Mouse (Mus musculus) midbrain, embryonic 13.5 days (tissue): ENCODE results near the gene Lzic. TPM values are rescaled to one million over a fixed set of nuclear protein-coding genes. Genes with fewer than 3 reads are reported as not detected.
"Not testable (repeated sequence)": the region's sequence is repeated elsewhere in the genome, so short reads cannot be mapped to it uniquely, and the experiment has no call there.

Experiments used
- ATAC-seq: fragments of 200-750 bp; cut with Nextera tagmentation; 2 replicates; pipeline ENCODE4 v1.8.0; 2017; ENCODE audit warnings: mild to moderate bottlenecking, moderate TSS enrichment, moderate library complexity
- H3K27ac ChIP-seq: fragments of 300-500 bp; sonication (generic); 2 replicates; pipeline ENCODE4 v1.5.1; 2015; ENCODE audit warnings: inconsistent platforms, mild to moderate bottlenecking, moderate library complexity
- H3K27me3 ChIP-seq: fragments of 300-500 bp; sonication (generic); 2 replicates; pipeline ENCODE4 v1.6.1; 2015; ENCODE audit warnings: mild to moderate bottlenecking, inconsistent platforms
- H3K36me3 ChIP-seq: fragments of 300-500 bp; sonication (generic); 2 replicates; pipeline ENCODE4 v1.6.1; 2015; ENCODE audit warnings: mild to moderate bottlenecking, inconsistent platforms
- H3K4me1 ChIP-seq: fragments of 300-500 bp; sonication (generic); replicated peaks from 2 replicates; pipeline ENCODE4 v1.6.1; 2015; ENCODE audit warnings: inconsistent platforms
- H3K4me2 ChIP-seq: fragments of 300-500 bp; sonication (generic); replicated peaks from 2 replicates; pipeline ENCODE4 v1.6.1; 2015; ENCODE audit warnings: moderate library complexity, mild to moderate bottlenecking, inconsistent platforms
- H3K4me3 ChIP-seq: fragments of 300-500 bp; sonication (generic); replicated peaks from 2 replicates; pipeline ENCODE4 v1.5.1; 2015; ENCODE audit warnings: mild to moderate bottlenecking, inconsistent platforms
- H3K9ac ChIP-seq: fragments of 300-500 bp; sonication (generic); replicated peaks from 2 replicates; pipeline ENCODE4 v1.6.1; 2015; ENCODE audit warnings: mild to moderate bottlenecking, inconsistent platforms
- H3K9me3 ChIP-seq: fragments of 300-500 bp; sonication (generic); 2 replicates; pipeline ENCODE4 v1.6.1; 2016; ENCODE audit warnings: mild to moderate bottlenecking, inconsistent platforms
- WGBS: fragments of 180-500 bp; shearing (Covaris S2); methylation state at CpG from one replicate; pipeline ENCODE4 v1.1.7; 2015; 5-methylcytosine and 5-hydroxymethylcytosine counted together
- polyA plus RNA-seq: library from polyadenylated mRNA; unstranded; fragments of >200 nt; fragmentation: Nextera tagmentation; extraction: Ambion mirVana; gene quantifications from 2 replicates; pipeline ENCODE4 v1.2.1, GENCODE M21; 2015

Lzic gene
- polyA plus RNA-seq: 45.5 and 50.8 TPM in 2 replicates

- Histone ChIP-seq H3K9me3 (no peaks in the 10 kb centered on the region), H3K27ac (peak within 1 kb of the TSS; percentile 54), H3K36me3 (peaks cover 36% of the 10 kb centered on the region), H3K4me3 (peak within 1 kb of the TSS; percentile 81), H3K4me1 (peaks cover 24% of the 10 kb centered on the region), H3K4me2 (peak within 1 kb of the TSS; percentile 89), H3K27me3 (no peaks in the 10 kb centered on the region), H3K9ac (peak within 1 kb of the TSS; percentile 81)
- WGBS: under 1% methylated on average over 60 of the region's 60 CpGs
- peak; percentile 99 for ATAC-seq
These were observed at the start of gene Lzic, which contains the start of gene Nmnat1 for GRCm38 (mm10) chr4:149485053-149485824. Gene Lzic, plus strand, starts transcription at chr4:149485229. Gene Nmnat1, minus strand, starts transcription at chr4:149485202.

DNA sequence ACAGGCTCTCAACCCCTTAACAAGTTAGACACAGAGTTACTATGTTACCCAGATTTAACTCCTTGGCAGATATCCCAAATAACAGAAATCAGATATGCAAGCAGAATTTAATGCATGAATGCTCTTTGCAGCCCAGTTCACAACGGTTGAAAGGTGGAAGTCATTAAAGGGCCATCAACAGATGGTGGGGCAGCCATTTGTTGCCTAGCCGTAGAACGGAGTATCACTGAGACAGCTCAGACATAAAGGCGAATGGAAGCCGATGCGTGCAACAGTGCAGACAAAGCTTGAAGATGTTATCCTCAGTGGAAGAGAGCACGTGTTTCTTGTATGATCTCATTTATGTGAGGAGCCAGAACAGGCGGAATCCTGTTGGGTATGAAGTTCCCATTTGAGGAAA is 44.5 kb upstream of the Lzic start:
- no peaks in the 10 kb centered on the region for H3K36me3 ChIP-seq
- peaks cover 8% of the 10 kb centered on the region for H3K4me1 ChIP-seq
- 71% methylated on average over 8 of the region's 8 CpGs for WGBS
- H3K9me3 ChIP-seq: no peaks in the 10 kb centered on the region
- H3K4me3 ChIP-seq: no peak overlapping the region
- H3K27ac ChIP-seq: no peak overlapping the region
- no peak for ATAC-seq
- H3K27me3 ChIP-seq: no peaks in the 10 kb centered on the region
- H3K9ac ChIP-seq: no peak overlapping the region
- H3K4me2 ChIP-seq: no peak overlapping the region

- ATAC-seq: no peak
- Histone ChIP-seq H3K9me3 (no peaks in the 10 kb centered on the region), H3K4me2 (no peak overlapping the region), H3K36me3 (no peaks in the 10 kb centered on the region), H3K27me3 (no peaks in the 10 kb centered on the region), H3K4me1 (peaks cover 16% of the 10 kb centered on the region), H3K9ac (no peak overlapping the region), H3K4me3 (no peak overlapping the region), H3K27ac (no peak overlapping the region)
- WGBS: 73% methylated on average over 3 of the region's 3 CpGs
These were observed 42.6 kb upstream of the Lzic start for GRCm38 (mm10) chr4:149442436-149442835.

DNA sequence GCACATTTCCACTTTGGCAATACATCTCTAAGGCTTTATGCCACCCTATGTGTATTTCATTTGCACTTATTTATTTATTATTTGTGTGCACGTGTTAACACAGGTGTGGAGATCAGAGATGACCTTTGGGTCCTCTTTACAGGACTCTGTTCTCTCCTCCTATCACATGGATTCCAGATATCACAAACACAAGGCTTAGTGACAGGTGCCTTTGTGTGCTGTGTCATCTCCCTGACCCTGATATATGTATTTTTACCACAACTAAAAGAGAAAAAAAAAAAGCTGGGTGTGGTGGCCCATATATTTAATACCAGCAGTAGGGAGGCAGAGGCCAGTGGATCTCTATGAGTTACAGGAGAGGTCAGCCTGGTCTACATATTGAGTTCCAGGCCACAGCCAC is 40.6 kb upstream of the Lzic start:
- no peaks in the 10 kb centered on the region for H3K36me3 ChIP-seq
- H3K4me1 ChIP-seq: peaks cover 16% of the 10 kb centered on the region
- no peaks in the 10 kb centered on the region for H3K27me3 ChIP-seq
- WGBS: 70% methylated on average over 1 of the region's 1 CpGs
- H3K4me3 ChIP-seq: no peak overlapping the region
- no peak for ATAC-seq
- H3K4me2 ChIP-seq: peak overlapping the region; percentile 57
- peak overlapping the region; percentile 71 for H3K9ac ChIP-seq
- peak overlapping the region; percentile 94 for H3K27ac ChIP-seq
- H3K9me3 ChIP-seq: no peaks in the 10 kb centered on the region

DNA sequence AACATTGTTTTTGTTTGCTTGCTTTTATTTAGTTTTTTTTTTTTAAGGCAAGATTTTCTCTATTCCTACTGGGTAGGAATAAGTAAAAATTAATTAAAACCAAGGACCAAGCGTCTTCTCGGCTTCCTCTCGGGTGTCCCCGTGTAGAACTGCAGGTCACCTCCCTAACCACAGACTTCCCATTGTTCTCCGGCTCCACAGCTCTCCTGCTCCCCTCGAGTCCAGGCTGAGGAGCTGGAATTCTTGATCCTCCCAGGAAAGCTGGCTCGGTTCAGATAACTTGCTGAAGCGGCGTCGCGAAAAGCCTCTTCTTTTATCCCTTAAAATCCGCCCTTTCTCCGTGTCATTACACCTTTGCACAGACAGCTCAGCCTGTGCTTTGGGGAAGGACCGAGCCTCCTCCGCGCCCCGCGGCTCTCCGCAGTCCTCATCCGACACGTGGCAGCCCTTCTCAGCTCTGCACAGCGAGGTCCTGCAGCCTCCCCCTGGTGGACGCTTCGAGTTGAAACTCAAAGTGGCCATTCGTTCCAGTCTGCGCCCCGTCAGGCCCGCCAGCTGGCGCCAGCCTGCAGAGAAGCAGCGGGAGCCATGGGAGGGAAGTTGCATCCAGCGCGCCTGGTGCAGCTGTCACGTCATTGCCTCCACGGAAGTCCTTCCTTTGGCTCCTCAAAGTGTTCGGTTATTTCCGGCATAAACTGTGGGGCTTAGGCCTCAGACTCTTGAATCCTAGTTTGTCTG is 39.9 kb upstream of the Lzic start:
- H3K9me3 ChIP-seq: no peaks in the 10 kb centered on the region
- H3K4me1 ChIP-seq: peaks cover 16% of the 10 kb centered on the region
- H3K36me3 ChIP-seq: no peaks in the 10 kb centered on the region
- H3K27me3 ChIP-seq: no peaks in the 10 kb centered on the region
- peak overlapping the region; percentile 57 for H3K4me2 ChIP-seq
- whole genome bisulfite sequencing: under 1% methylated on average over 36 of the region's 36 CpGs
- peak overlapping the region; percentile 94 for H3K27ac ChIP-seq
- peak overlapping the region; percentile 71 for H3K9ac ChIP-seq
- H3K4me3 ChIP-seq: peak overlapping the region; percentile 33
- peak; percentile 99 for ATAC-seq

GRCm38 (mm10) chr4:149445868-149446267 is 39.2 kb upstream of the Lzic start:
- Histone ChIP-seq H3K9ac (peak overlapping the region; percentile 71), H3K4me2 (peak overlapping the region; percentile 57), H3K9me3 (no peaks in the 10 kb centered on the region), H3K27ac (peak overlapping the region; percentile 94), H3K4me1 (peaks cover 16% of the 10 kb centered on the region), H3K36me3 (no peaks in the 10 kb centered on the region), H3K4me3 (peak overlapping the region; percentile 33), H3K27me3 (no peaks in the 10 kb centered on the region)
- peak; percentile 55 for ATAC-seq
- 2% methylated on average over 11 of the region's 11 CpGs for WGBS

- peak overlapping the region; percentile 94 for H3K27ac ChIP-seq
- ATAC-seq: no peak
- H3K4me2 ChIP-seq: peak overlapping the region; percentile 57
- H3K4me1 ChIP-seq: peaks cover 16% of the 10 kb centered on the region
- H3K36me3 ChIP-seq: no peaks in the 10 kb centered on the region
- 0 out of 2 replicates have a peak overlapping the region, but pooled peaks have one; percentile 71 for H3K9ac ChIP-seq
- no peaks in the 10 kb centered on the region for H3K9me3 ChIP-seq
- H3K27me3 ChIP-seq: no peaks in the 10 kb centered on the region
- no peak overlapping the region for H3K4me3 ChIP-seq
- WGBS: 45% methylated on average over 1 of the region's 1 CpGs
These were observed 38.7 kb upstream of the Lzic start for GRCm38 (mm10) chr4:149446309-149446708.

- no peak overlapping the region for H3K27ac ChIP-seq
- no peak overlapping the region for H3K9ac ChIP-seq
- no peak overlapping the region for H3K4me2 ChIP-seq
- H3K4me1 ChIP-seq: peaks cover 7% of the 10 kb centered on the region
- WGBS: 90% methylated on average over 3 of the region's 3 CpGs
- no peaks in the 10 kb centered on the region for H3K27me3 ChIP-seq
- no peak for ATAC-seq
- H3K4me3 ChIP-seq: no peak overlapping the region
- no peaks in the 10 kb centered on the region for H3K36me3 ChIP-seq
- no peaks in the 10 kb centered on the region for H3K9me3 ChIP-seq
These were observed 34.4 kb upstream of the Lzic start for GRCm38 (mm10) chr4:149450636-149451035.

GRCm38 (mm10) chr4:149453656-149454055 is 31.4 kb upstream of the Lzic start:
- no peak overlapping the region for H3K4me3 ChIP-seq
- no peak for ATAC-seq
- H3K36me3 ChIP-seq: no peaks in the 10 kb centered on the region
- H3K4me2 ChIP-seq: no peak overlapping the region
- H3K27ac ChIP-seq: no peak overlapping the region
- 93% methylated on average over 4 of the region's 4 CpGs for WGBS
- H3K4me1 ChIP-seq: no peaks in the 10 kb centered on the region
- no peaks in the 10 kb centered on the region for H3K27me3 ChIP-seq
- H3K9me3 ChIP-seq: no peaks in the 10 kb centered on the region
- no peak overlapping the region for H3K9ac ChIP-seq

GRCm38 (mm10) chr4:149454263-149454662 is 30.8 kb upstream of the Lzic start:
- H3K4me2 ChIP-seq: no peak overlapping the region
- H3K9ac ChIP-seq: no peak overlapping the region
- H3K36me3 ChIP-seq: no peaks in the 10 kb centered on the region
- H3K27ac ChIP-seq: no peak overlapping the region
- WGBS: 87% methylated on average over 17 of the region's 17 CpGs
- H3K4me3 ChIP-seq: no peak overlapping the region
- no peaks in the 10 kb centered on the region for H3K27me3 ChIP-seq
- H3K4me1 ChIP-seq: no peaks in the 10 kb centered on the region
- H3K9me3 ChIP-seq: no peaks in the 10 kb centered on the region
- ATAC-seq: no peak

DNA sequence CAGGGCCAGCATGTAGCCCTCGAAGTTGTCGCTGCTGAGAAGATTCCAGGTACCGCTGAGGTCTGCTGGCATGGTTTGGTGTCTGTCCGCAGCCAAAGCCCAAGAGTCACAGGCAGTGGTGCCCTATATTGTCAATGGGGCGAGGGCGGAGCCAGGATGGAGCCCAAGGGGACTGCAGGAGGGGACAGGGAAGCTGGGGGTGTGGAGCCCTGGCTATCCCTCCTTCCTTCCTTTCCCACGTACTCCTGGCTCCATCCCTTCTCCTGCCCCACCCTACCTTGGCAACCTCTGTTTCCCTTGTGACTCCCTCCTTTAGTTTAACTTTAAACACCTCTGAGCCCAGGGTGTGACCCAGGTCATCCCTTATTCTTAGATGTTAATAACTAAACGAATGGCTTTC is 30.1 kb upstream of the Lzic start, which contains the start of gene Rbp7:
Rbp7 (minus strand) TSS at position 100 of the 400 bp plus-strand sequence.
- WGBS: 64% methylated on average over 8 of the region's 8 CpGs
- Histone ChIP-seq H3K27me3 (no peaks in the 10 kb centered on the region), H3K9me3 (no peaks in the 10 kb centered on the region), H3K4me1 (no peaks in the 10 kb centered on the region), H3K4me2 (no peak within 1 kb of the TSS), H3K4me3 (no peak within 1 kb of the TSS), H3K9ac (no peak within 1 kb of the TSS), H3K27ac (no peak within 1 kb of the TSS), H3K36me3 (no peaks in the 10 kb centered on the region)
- ATAC-seq: no peak

DNA sequence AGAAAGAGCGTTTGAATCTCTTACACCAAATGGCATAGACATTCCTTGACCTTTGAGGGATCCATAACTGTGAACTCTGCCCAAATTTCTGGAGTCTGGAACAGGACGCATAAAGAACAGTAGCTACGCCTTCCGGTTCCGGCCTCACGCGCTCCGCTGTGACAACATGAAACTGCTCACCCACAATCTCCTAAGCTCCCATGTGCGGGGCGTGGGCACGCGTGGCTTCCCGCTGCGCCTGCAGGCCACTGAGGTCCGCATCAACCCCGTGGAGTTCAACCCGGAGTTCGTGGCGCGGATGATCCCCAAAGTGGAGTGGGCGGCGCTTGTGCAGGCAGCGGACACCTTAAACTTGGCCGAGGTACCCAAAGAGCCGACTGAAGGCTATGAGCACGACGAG is 27.9 kb upstream of the Lzic start:
- H3K4me2 ChIP-seq, H3K4me3 ChIP-seq, H3K9ac ChIP-seq, H3K9me3 ChIP-seq, H3K4me1 ChIP-seq, ATAC-seq, H3K36me3 ChIP-seq, H3K27me3 ChIP-seq, H3K27ac ChIP-seq: not testable (repeated sequence)
- WGBS: 87% methylated on average over 27 of the region's 27 CpGs
